Mouse (Mus musculus) midbrain, embryonic 11.5 days (tissue): Measurements from ENCODE around the gene Rgs12. TPM values are rescaled to one million over a fixed set of nuclear protein-coding genes. Genes with fewer than 3 reads are reported as not detected.

Source experiments
- ATAC-seq: fragments of 200-750 bp; cut with Nextera tagmentation; 2 replicates; pipeline ENCODE4 v1.8.0; 2017; ENCODE audit warnings: moderate TSS enrichment, moderate library complexity; ENCODE audit not compliant: low FRiP score
- DNase-seq: peaks from one replicate; pipeline ENCODE4 v3.0.0; 2015; ENCODE audit warnings: low spot score; ENCODE audit errors: missing footprints
- H3K27ac ChIP-seq: fragments of 300-500 bp; sonication (generic); 2 replicates; pipeline ENCODE4 v1.5.1; 2014; ENCODE audit warnings: low read depth, low read length
- H3K27me3 ChIP-seq: fragments of 300-500 bp; sonication (generic); 2 replicates; pipeline ENCODE4 v1.6.1; 2014; ENCODE audit warnings: mild to moderate bottlenecking, low read length, moderate library complexity, mixed read lengths; ENCODE audit not compliant: control insufficient read depth, insufficient read depth
- H3K36me3 ChIP-seq: fragments of 300-500 bp; sonication (generic); 2 replicates; pipeline ENCODE4 v1.6.1; 2014; ENCODE audit warnings: mild to moderate bottlenecking, low read length, moderate library complexity, mixed read lengths; ENCODE audit not compliant: control insufficient read depth, insufficient read depth
- H3K4me1 ChIP-seq: fragments of 300-500 bp; sonication (generic); 2 replicates; pipeline ENCODE4 v1.6.1; 2014; ENCODE audit warnings: low read length; ENCODE audit not compliant: control insufficient read depth, insufficient read depth
- H3K4me2 ChIP-seq: fragments of 300-500 bp; sonication (generic); 2 replicates; pipeline ENCODE4 v1.6.1; 2014; ENCODE audit warnings: mild to moderate bottlenecking, moderate library complexity
- H3K4me3 ChIP-seq: fragments of 300-500 bp; sonication (generic); 2 replicates; pipeline ENCODE4 v1.5.1; 2014; ENCODE audit warnings: low read depth, low read length
- H3K9ac ChIP-seq: fragments of 300-500 bp; sonication (generic); 2 replicates; pipeline ENCODE4 v1.6.1; 2014; ENCODE audit warnings: low read length
- H3K9me3 ChIP-seq: fragments of 300-500 bp; sonication (generic); 2 replicates; pipeline ENCODE4 v1.6.1; 2016; ENCODE audit warnings: low read length; ENCODE audit not compliant: control insufficient read depth
- WGBS: fragments of 180-500 bp; shearing (Covaris S2); extraction: QIAGEN DNeasy Blood & Tissue Kit; methylation state at CpG from one replicate; pipeline ENCODE4 v1.1.7; 2014; 5-methylcytosine and 5-hydroxymethylcytosine counted together
- polyA plus RNA-seq: library from polyadenylated mRNA; unstranded; fragments of >200 nt; fragmentation: Nextera tagmentation; extraction: Ambion mirVana; gene quantifications from 2 replicates; pipeline ENCODE4 v1.2.1, GENCODE M21; 2014

Rgs12 gene
- polyA plus RNA-seq, 1 experiment from 2014 or later = 49.0 TPM

DNA sequence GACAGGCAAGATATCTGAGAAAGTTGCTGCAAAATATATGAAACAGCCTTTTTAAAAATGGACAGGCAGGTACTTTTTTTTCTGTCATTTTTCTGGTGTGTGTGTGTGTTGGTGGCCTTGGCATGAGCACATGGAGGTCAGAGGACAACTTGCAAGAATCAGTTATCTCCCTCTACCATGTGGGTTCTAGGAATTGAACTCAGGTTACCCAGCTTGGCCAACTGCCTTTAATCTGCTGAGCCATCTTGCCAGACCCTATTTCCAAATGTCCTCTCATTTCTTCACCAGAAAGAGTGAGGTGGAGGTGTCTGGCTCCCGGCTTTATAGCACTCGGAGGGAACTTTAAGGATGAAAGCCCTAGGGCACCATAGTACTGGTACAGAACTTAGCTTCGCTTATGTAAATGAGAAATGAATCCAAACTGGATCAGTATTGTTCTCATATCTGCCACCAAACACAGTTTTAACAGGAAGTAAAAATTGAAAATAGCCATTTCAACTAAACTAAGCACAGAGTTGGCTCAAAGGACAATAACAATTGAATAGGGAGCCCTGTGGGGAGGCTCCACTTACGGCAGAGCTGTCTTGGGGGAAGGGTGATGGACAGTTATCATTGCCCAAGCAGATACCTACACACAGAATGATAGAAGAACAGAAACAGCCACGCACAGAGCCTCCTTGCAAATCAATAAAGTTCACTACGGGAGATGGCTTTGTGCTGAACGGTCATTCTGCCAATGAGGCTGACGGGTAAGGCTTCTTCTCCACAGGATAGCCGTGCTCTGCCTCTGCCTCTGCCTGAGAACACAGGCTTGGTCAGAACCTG, 18.9 kb upstream of the Rgs12 start:
- Histone ChIP-seq H3K27ac (no peak overlapping the region), H3K36me3 (no peaks in the 10 kb centered on the region), H3K9ac (no peak overlapping the region), H3K4me3 (no peak overlapping the region), H3K4me1 (peaks cover 6% of the 10 kb centered on the region; the same call in 1 of the 2 replicates), H3K4me2 (no peak overlapping the region), H3K9me3 (no peaks in the 10 kb centered on the region), H3K27me3 (no peaks in the 10 kb centered on the region)
- WGBS = 81% methylated on average over 9 of the region's 9 CpGs
- no peak for ATAC-seq
- no peak for DNase-seq

DNA sequence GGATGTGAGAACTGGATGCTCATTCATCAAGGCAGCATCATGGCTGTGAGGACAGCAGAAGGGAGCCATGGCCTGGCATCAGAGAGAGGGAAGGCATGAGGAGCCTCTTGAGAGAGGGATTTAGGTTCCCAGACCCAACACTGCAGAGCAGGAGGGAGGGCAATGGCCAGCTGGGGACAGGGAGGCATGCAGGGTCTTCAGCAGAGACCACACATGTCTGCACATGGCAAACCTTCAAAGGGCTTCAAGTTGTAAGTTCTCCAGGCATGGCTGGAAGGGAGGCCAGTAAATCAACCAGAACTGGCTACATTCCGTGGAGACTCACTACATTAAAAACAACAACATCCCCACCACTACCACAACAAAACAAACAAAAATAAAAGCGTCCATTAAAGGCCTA, 18.2 kb upstream of the Rgs12 start:
- no peaks in the 10 kb centered on the region for H3K27me3 ChIP-seq
- H3K27ac ChIP-seq = no peak overlapping the region
- H3K4me3 ChIP-seq = no peak overlapping the region
- ATAC-seq (no peak), DNase-seq (no peak)
- H3K36me3 ChIP-seq = no peaks in the 10 kb centered on the region
- H3K4me2 ChIP-seq = no peak overlapping the region
- WGBS = 81% methylated on average over 2 of the region's 2 CpGs
- no peaks in the 10 kb centered on the region for H3K9me3 ChIP-seq
- H3K4me1 ChIP-seq = peaks cover 6% of the 10 kb centered on the region; the same call in 1 of the 2 replicates
- no peak overlapping the region for H3K9ac ChIP-seq

DNA sequence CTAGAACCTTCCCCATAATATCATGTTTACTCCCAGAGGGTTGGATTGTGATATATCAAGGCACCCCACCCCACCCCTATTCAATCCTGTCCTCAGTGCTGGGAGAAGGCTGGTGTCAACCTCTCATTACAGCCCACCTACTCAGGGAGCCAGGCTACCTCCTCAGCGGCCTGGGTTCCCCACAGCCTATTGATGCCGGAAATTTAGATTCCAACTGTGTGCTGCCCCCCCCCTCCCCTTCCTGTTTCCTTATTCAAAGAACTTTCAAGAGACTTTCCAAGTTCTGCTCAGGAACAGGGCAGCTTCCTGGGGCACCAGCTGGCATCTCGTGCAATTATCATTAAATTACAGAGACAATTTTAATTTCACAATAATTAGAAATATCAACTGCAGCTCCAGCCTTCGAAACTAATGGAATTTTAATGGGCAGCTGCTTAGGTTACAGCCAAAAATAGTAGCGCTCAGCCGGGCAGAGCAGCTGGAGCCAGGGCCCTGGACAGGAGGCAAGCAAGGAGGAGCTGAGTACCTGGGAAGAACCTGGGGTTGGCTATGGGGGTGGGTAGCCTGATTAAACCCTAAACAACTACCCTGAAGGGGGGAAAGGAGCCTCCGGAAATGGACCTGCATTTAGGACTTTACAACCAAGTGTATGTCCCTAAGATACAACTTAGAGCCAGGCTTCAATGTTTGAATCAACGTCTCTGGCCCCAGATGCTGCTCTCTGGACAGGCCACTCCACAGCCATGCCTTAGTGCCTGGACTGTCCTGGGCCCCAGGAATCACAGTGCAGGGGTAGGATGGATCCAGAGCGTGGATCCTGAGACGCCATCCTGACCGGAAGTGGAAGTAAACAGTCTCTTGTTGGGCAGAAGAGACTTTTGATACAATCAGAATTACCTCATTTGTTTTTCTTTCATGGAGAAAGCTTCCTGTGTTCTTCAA, 17.5 kb upstream of the Rgs12 start:
- Histone ChIP-seq H3K9me3 (no peaks in the 10 kb centered on the region), H3K4me3 (no peak overlapping the region), H3K27me3 (no peaks in the 10 kb centered on the region), H3K9ac (no peak overlapping the region), H3K36me3 (no peaks in the 10 kb centered on the region), H3K27ac (no peak overlapping the region; the same call in 1 of the 2 replicates), H3K4me1 (peaks cover 6% of the 10 kb centered on the region; the same call in 1 of the 2 replicates), H3K4me2 (no peak overlapping the region)
- WGBS = 69% methylated on average over 11 of the region's 11 CpGs
- no peak for DNase-seq
- no peak for ATAC-seq

DNA sequence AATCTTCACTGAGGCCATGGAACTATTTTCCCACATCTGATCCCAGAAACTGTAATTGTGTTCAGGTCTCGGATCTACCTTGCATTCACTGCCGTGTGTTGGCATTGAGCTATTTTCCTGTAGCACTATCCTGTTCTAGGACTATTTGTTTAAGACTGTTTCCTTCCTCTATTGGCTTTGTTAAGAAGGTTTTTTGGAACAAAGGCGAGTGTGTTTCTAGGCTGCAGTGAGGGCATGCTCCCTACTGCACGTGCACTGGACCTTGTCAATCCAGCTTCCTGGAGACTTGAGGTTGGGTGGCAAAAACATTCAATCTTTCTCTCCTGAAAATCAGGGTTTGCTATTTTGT, 16.8 kb upstream of the Rgs12 start:
- no peak overlapping the region for H3K27ac ChIP-seq
- H3K4me3 ChIP-seq = no peak overlapping the region
- 29% methylated on average over 4 of the region's 4 CpGs for whole genome bisulfite sequencing
- no peak overlapping the region for H3K9ac ChIP-seq
- no peak for ATAC-seq
- H3K27me3 ChIP-seq = no peaks in the 10 kb centered on the region
- DNase-seq = no peak
- H3K36me3 ChIP-seq = no peaks in the 10 kb centered on the region
- H3K4me1 ChIP-seq = peaks cover 6% of the 10 kb centered on the region; the same call in 1 of the 2 replicates
- H3K9me3 ChIP-seq = no peaks in the 10 kb centered on the region
- H3K4me2 ChIP-seq = no peak overlapping the region

DNA sequence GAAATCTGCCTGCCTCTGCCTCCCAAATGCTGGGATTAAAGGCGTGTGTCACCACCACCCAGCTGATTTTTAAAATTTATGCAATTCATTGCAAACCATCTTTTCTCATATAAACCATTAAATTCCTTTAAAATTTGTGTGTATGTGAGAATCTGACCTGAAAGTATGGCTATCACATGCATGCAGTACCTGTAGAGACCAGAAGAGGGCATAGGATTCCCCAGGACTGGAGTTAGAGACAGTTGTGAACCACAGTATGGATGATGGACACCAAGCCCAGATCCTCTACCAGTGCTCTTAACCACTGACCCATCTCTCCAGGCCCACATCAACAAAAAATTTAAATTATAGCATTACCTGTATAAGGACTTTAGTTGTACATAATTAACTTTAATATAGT, 15.8 kb upstream of the Rgs12 start:
- no peaks in the 10 kb centered on the region for H3K9me3 ChIP-seq
- no peak for DNase-seq
- 85% methylated on average over 1 of the region's 1 CpGs for WGBS
- H3K27me3 ChIP-seq = no peaks in the 10 kb centered on the region
- no peak overlapping the region for H3K27ac ChIP-seq
- H3K9ac ChIP-seq = no peak overlapping the region
- no peak overlapping the region for H3K4me3 ChIP-seq
- H3K4me2 ChIP-seq = no peak overlapping the region
- no peaks in the 10 kb centered on the region for H3K36me3 ChIP-seq
- no peak for ATAC-seq
- peaks cover 6% of the 10 kb centered on the region; the same call in 1 of the 2 replicates for H3K4me1 ChIP-seq

DNA sequence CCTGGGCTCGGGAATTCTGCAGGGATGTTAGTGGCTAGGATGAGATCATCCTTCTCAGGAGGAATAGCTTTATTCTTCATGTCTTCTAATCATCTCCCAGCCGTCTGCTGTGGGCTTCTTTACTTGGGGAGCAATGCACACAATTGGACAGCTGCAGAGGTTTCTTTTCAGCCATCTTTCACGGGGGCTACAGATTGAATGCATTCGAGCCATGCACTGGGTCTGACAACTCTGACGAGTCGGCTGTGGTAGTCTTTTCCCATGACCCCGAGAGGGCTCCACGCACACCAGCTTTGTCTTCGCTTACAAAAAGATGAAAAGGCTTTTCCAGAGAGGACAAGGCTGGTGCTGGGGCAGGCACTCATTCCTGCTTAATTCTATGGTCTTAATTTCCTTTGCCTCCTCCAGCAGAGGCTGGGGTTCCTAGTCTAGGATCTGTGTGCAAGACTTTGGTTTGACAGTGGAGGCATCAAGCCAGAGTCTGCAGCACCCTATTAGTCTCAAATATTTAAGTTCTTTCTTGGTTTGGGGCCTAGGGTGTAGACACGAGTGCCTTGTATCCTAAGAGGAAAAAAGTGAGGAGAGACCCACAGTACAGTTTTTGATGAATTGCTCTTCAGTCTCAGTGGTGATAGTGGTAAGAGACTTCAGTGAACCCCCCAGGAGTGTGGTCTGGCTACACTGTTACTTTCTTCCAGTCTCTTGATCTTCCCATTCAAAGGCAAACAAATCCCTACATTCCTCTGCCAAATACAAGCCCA, 7.4 kb upstream of the Rgs12 start:
- Histone ChIP-seq H3K4me1 (peaks cover 10% of the 10 kb centered on the region; the same call in 1 of the 2 replicates), H3K27ac (peak overlapping the region; percentile 90), H3K4me2 (no peak overlapping the region), H3K4me3 (no peak overlapping the region), H3K9me3 (no peaks in the 10 kb centered on the region), H3K9ac (no peak overlapping the region), H3K36me3 (no peaks in the 10 kb centered on the region), H3K27me3 (no peaks in the 10 kb centered on the region)
- 15% methylated on average over 10 of the region's 10 CpGs for WGBS
- DNase-seq (peak; percentile 93), ATAC-seq (peak; percentile 94)

DNA sequence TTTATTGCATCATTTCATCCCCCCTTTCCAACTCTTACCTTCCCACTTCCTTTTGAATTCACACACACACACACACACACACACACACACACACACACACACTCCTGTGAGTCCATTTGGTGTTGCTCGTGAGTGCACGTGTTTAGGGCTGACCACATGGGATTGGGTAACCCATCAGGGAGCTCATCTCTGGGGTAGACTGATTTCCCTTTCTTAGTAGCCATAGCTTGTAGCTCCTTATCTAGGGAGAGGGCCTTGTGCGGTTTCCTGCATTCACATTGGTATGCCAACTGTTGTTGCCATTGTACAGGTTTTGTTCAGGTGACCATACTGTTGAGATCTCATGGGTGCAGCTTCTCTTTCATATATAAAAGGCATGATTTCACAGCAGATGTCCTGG, 5.8 kb upstream of the Rgs12 start:
- Histone ChIP-seq H3K27ac (no peak overlapping the region), H3K9me3 (no peaks in the 10 kb centered on the region), H3K4me3 (no peak overlapping the region), H3K4me2 (no peak overlapping the region), H3K9ac (no peak overlapping the region), H3K36me3 (no peaks in the 10 kb centered on the region), H3K4me1 (peaks cover 10% of the 10 kb centered on the region; the same call in 1 of the 2 replicates), H3K27me3 (no peaks in the 10 kb centered on the region)
- no peak for ATAC-seq
- no peak for DNase-seq
- 88% methylated on average over 3 of the region's 3 CpGs for WGBS

DNA sequence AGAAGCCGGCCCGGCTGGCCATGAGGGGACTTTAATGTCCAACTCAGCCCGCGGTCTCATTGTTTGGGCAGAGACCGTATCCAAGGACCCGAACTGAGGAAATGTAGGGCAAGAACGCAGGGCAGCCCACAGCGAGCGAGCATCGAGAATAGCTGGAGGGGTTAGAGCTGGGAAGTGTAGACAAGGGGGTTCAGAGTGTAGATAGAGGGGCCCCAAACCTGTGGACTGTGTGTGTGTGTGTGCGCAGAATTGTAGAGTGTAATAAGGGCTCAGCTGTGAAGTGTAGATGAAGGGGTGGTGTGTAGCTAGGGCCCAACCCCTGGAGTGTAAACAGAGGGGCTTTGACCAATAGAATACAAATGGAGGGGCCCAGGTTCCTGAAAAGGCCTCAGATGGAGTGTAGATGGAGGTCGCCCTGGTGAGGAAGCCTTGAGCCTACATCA, 545 bp downstream of the Rgs12 start:
- H3K9me3 ChIP-seq = peaks cover 3% of the 10 kb centered on the region
- no peaks in the 10 kb centered on the region for H3K27me3 ChIP-seq
- H3K27ac ChIP-seq = peak overlapping the region; percentile 94
- under 1% methylated on average over 12 of the region's 12 CpGs for WGBS
- no peaks in the 10 kb centered on the region; the same call in 1 of the 2 replicates for H3K36me3 ChIP-seq
- ATAC-seq (peak; percentile 60), DNase-seq (peak; percentile 95)
- peak overlapping the region; percentile 85 for H3K4me2 ChIP-seq
- peak overlapping the region; percentile 76 for H3K4me3 ChIP-seq
- peak overlapping the region; percentile 95 for H3K9ac ChIP-seq
- peaks cover 27% of the 10 kb centered on the region for H3K4me1 ChIP-seq
